Mouse (Mus musculus): ENCODE data around the gene Lyrm4. TPM values are rescaled to one million over a fixed set of nuclear protein-coding genes. Genes with fewer than 3 reads are reported as not detected.
A peak's percentile ranks its signal among the peaks of the same experiment; 100 is the strongest.

Lyrm4 gene
- 27.4 and 28.5 TPM in 2 replicates for polyA plus RNA-seq (2014; fragmentation: Nextera tagmentation; extraction: Ambion mirVana)

- H3K9me3 ChIP-seq (ENCODE audit: control insufficient read depth, low read length) = no peaks in the 10 kb centered on the region
These were observed at the start of gene Lyrm4, which contains the start of gene Fars2 for GRCm38 (mm10) chr13:36117143-36118014. Gene Lyrm4 (minus strand): TSS chr13:36117526. Gene Fars2 (plus strand): TSS chr13:36117412.

GRCm38 (mm10) chr13:36163898-36164297, 46.6 kb upstream of the Lyrm4 start:
- no peaks in the 10 kb centered on the region for H3K9me3 ChIP-seq (ENCODE audit: control insufficient read depth, low read length)
- H3K27ac ChIP-seq (ENCODE audit: low read depth) = no peak overlapping the region
- no peak overlapping the region for H3K9ac ChIP-seq (ENCODE audit: low read length)
- H3K36me3 ChIP-seq (ENCODE audit: control insufficient read depth, insufficient read depth, low read length) = no peaks in the 10 kb centered on the region
- DNase-seq (ENCODE audit: low spot score) = no peak
- 73% methylated on average over 1 of the region's 1 CpGs for WGBS
- no peak overlapping the region for H3K4me3 ChIP-seq (ENCODE audit: low read depth, low read length)
- H3K27me3 ChIP-seq (replicated peaks; ENCODE audit: control insufficient read depth, insufficient read depth, low read length) = no peaks in the 10 kb centered on the region
- H3K4me1 ChIP-seq (replicated peaks; ENCODE audit: control insufficient read depth, insufficient read depth, low read length) = no peaks in the 10 kb centered on the region
- no peak overlapping the region for H3K4me2 ChIP-seq (ENCODE audit: low read length)
- ATAC-seq (replicated peaks; ENCODE audit: low FRiP score, low TSS enrichment, low read depth) = no peak

More at GRCm38 (mm10) chr13:36117143-36118014, at the start of gene Lyrm4, which contains the start of gene Fars2:
- Histone ChIP-seq H3K4me1 (replicated peaks; ENCODE audit: control insufficient read depth, insufficient read depth, low read length) (no peaks in the 10 kb centered on the region; the same call in 1 of the 2 replicates), H3K36me3 (ENCODE audit: control insufficient read depth, insufficient read depth, low read length) (no peaks in the 10 kb centered on the region), H3K27ac (ENCODE audit: low read depth) (peak within 1 kb of the TSS; percentile 97), H3K9ac (ENCODE audit: low read length) (peak within 1 kb of the TSS; percentile 76), H3K4me2 (ENCODE audit: low read length) (peak within 1 kb of the TSS; percentile 94), H3K27me3 (replicated peaks; ENCODE audit: control insufficient read depth, insufficient read depth, low read length) (no peaks in the 10 kb centered on the region), H3K4me3 (ENCODE audit: low read depth, low read length) (peak within 1 kb of the TSS; percentile 90)
- WGBS = 0% methylated on average over 70 of the region's 75 CpGs
- peak; percentile 98 for ATAC-seq (replicated peaks; ENCODE audit: low FRiP score, low TSS enrichment, low read depth)
- peak; percentile 99 for DNase-seq (ENCODE audit: low spot score)

- Histone ChIP-seq H3K9ac (ENCODE audit: low read length) (no peak overlapping the region), H3K9me3 (ENCODE audit: control insufficient read depth, low read length) (no peaks in the 10 kb centered on the region), H3K27me3 (replicated peaks; ENCODE audit: control insufficient read depth, insufficient read depth, low read length) (no peaks in the 10 kb centered on the region), H3K4me3 (ENCODE audit: low read depth, low read length) (no peak overlapping the region), H3K27ac (ENCODE audit: low read depth) (no peak overlapping the region), H3K4me2 (ENCODE audit: low read length) (no peak overlapping the region), H3K36me3 (ENCODE audit: control insufficient read depth, insufficient read depth, low read length) (no peaks in the 10 kb centered on the region), H3K4me1 (replicated peaks; ENCODE audit: control insufficient read depth, insufficient read depth, low read length) (no peaks in the 10 kb centered on the region)
- no peak for ATAC-seq (replicated peaks; ENCODE audit: low FRiP score, low TSS enrichment, low read depth)
- 90% methylated on average over 5 of the region's 5 CpGs for WGBS
- DNase-seq (ENCODE audit: low spot score) = no peak
These were observed 46.1 kb upstream of the Lyrm4 start for GRCm38 (mm10) chr13:36163411-36163810.

GRCm38 (mm10) chr13:36156340-36156931, 39.1 kb upstream of the Lyrm4 start:
- no peaks in the 10 kb centered on the region for H3K9me3 ChIP-seq (ENCODE audit: control insufficient read depth, low read length)
- no peak overlapping the region for H3K27ac ChIP-seq (ENCODE audit: low read depth)
- H3K9ac ChIP-seq (ENCODE audit: low read length) = no peak overlapping the region
- no peaks in the 10 kb centered on the region for H3K4me1 ChIP-seq (replicated peaks; ENCODE audit: control insufficient read depth, insufficient read depth, low read length)
- DNase-seq (ENCODE audit: low spot score) (no peak), ATAC-seq (replicated peaks; ENCODE audit: low FRiP score, low TSS enrichment, low read depth) (no peak)
- no peaks in the 10 kb centered on the region for H3K36me3 ChIP-seq (ENCODE audit: control insufficient read depth, insufficient read depth, low read length)
- H3K27me3 ChIP-seq (replicated peaks; ENCODE audit: control insufficient read depth, insufficient read depth, low read length) = no peaks in the 10 kb centered on the region
- no peak overlapping the region for H3K4me3 ChIP-seq (ENCODE audit: low read depth, low read length)
- WGBS = 90% methylated on average over 7 of the region's 7 CpGs
- H3K4me2 ChIP-seq (ENCODE audit: low read length) = no peak overlapping the region

GRCm38 (mm10) chr13:36152728-36153498, 35.6 kb upstream of the Lyrm4 start:
- DNase-seq (ENCODE audit: low spot score) (no peak), ATAC-seq (replicated peaks; ENCODE audit: low FRiP score, low TSS enrichment, low read depth) (no peak)
- no peaks in the 10 kb centered on the region for H3K27me3 ChIP-seq (replicated peaks; ENCODE audit: control insufficient read depth, insufficient read depth, low read length)
- H3K4me2 ChIP-seq (ENCODE audit: low read length) = no peak overlapping the region
- H3K36me3 ChIP-seq (ENCODE audit: control insufficient read depth, insufficient read depth, low read length) = no peaks in the 10 kb centered on the region
- H3K4me3 ChIP-seq (ENCODE audit: low read depth, low read length) = no peak overlapping the region
- 83% methylated on average over 5 of the region's 5 CpGs for WGBS
- H3K9me3 ChIP-seq (ENCODE audit: control insufficient read depth, low read length) = no peaks in the 10 kb centered on the region
- no peak overlapping the region for H3K27ac ChIP-seq (ENCODE audit: low read depth)
- peaks cover 5% of the 10 kb centered on the region; the same call in 1 of the 2 replicates for H3K4me1 ChIP-seq (replicated peaks; ENCODE audit: control insufficient read depth, insufficient read depth, low read length)
- H3K9ac ChIP-seq (ENCODE audit: low read length) = no peak overlapping the region

GRCm38 (mm10) chr13:36150272-36150671, 32.9 kb upstream of the Lyrm4 start:
- H3K36me3 ChIP-seq (ENCODE audit: control insufficient read depth, insufficient read depth, low read length) = no peaks in the 10 kb centered on the region
- no peak overlapping the region for H3K4me2 ChIP-seq (ENCODE audit: low read length)
- WGBS = 46% methylated on average over 5 of the region's 5 CpGs
- H3K4me1 ChIP-seq (replicated peaks; ENCODE audit: control insufficient read depth, insufficient read depth, low read length) = peaks cover 5% of the 10 kb centered on the region; the same call in 1 of the 2 replicates
- H3K9ac ChIP-seq (ENCODE audit: low read length) = no peak overlapping the region
- ATAC-seq (replicated peaks; ENCODE audit: low FRiP score, low TSS enrichment, low read depth) = no peak
- H3K27ac ChIP-seq (ENCODE audit: low read depth) = no peak overlapping the region
- no peak overlapping the region for H3K4me3 ChIP-seq (ENCODE audit: low read depth, low read length)
- H3K27me3 ChIP-seq (replicated peaks; ENCODE audit: control insufficient read depth, insufficient read depth, low read length) = no peaks in the 10 kb centered on the region
- no peaks in the 10 kb centered on the region for H3K9me3 ChIP-seq (ENCODE audit: control insufficient read depth, low read length)
- DNase-seq (ENCODE audit: low spot score) = no peak

- no peak overlapping the region; the same call in 1 of the 2 replicates for H3K27ac ChIP-seq (ENCODE audit: low read depth)
- no peak overlapping the region for H3K4me3 ChIP-seq (ENCODE audit: low read depth, low read length)
- no peaks in the 10 kb centered on the region for H3K27me3 ChIP-seq (replicated peaks; ENCODE audit: control insufficient read depth, insufficient read depth, low read length)
- DNase-seq (ENCODE audit: low spot score) (no peak), ATAC-seq (replicated peaks; ENCODE audit: low FRiP score, low TSS enrichment, low read depth) (0 out of 2 replicates have a peak, but pooled peaks have one; percentile 27)
- no peaks in the 10 kb centered on the region for H3K9me3 ChIP-seq (ENCODE audit: control insufficient read depth, low read length)
- no peak overlapping the region for H3K4me2 ChIP-seq (ENCODE audit: low read length)
- no peak overlapping the region for H3K9ac ChIP-seq (ENCODE audit: low read length)
- H3K36me3 ChIP-seq (ENCODE audit: control insufficient read depth, insufficient read depth, low read length) = no peaks in the 10 kb centered on the region
- 41% methylated on average over 6 of the region's 6 CpGs for WGBS
- H3K4me1 ChIP-seq (replicated peaks; ENCODE audit: control insufficient read depth, insufficient read depth, low read length) = peaks cover 5% of the 10 kb centered on the region; the same call in 1 of the 2 replicates
These were observed 32.0 kb upstream of the Lyrm4 start for GRCm38 (mm10) chr13:36149175-36149939.

- Histone ChIP-seq H3K27me3 (replicated peaks; ENCODE audit: control insufficient read depth, insufficient read depth, low read length) (no peaks in the 10 kb centered on the region), H3K4me1 (replicated peaks; ENCODE audit: control insufficient read depth, insufficient read depth, low read length) (peaks cover 5% of the 10 kb centered on the region), H3K36me3 (ENCODE audit: control insufficient read depth, insufficient read depth, low read length) (no peaks in the 10 kb centered on the region), H3K9ac (ENCODE audit: low read length) (no peak overlapping the region), H3K4me3 (ENCODE audit: low read depth, low read length) (no peak overlapping the region), H3K27ac (ENCODE audit: low read depth) (no peak overlapping the region), H3K4me2 (ENCODE audit: low read length) (no peak overlapping the region), H3K9me3 (ENCODE audit: control insufficient read depth, low read length) (no peaks in the 10 kb centered on the region)
- ATAC-seq (replicated peaks; ENCODE audit: low FRiP score, low TSS enrichment, low read depth) = no peak
- DNase-seq (ENCODE audit: low spot score) = no peak
- WGBS = 74% methylated on average over 1 of the region's 1 CpGs
These were observed 28.3 kb upstream of the Lyrm4 start for GRCm38 (mm10) chr13:36145601-36146000.

All from intestine, embryonic 14.5 days (tissue).